Mouse (Mus musculus): ENCODE data around the gene Ggta1. TPM values are rescaled to one million over a fixed set of nuclear protein-coding genes. Genes with fewer than 3 reads are reported as not detected.

The Ggta1 gene
- 9.1 and 9.6 TPM in 2 replicates for polyA plus RNA-seq (2015; fragmentation: Nextera tagmentation; extraction: Ambion mirVana)

DNA sequence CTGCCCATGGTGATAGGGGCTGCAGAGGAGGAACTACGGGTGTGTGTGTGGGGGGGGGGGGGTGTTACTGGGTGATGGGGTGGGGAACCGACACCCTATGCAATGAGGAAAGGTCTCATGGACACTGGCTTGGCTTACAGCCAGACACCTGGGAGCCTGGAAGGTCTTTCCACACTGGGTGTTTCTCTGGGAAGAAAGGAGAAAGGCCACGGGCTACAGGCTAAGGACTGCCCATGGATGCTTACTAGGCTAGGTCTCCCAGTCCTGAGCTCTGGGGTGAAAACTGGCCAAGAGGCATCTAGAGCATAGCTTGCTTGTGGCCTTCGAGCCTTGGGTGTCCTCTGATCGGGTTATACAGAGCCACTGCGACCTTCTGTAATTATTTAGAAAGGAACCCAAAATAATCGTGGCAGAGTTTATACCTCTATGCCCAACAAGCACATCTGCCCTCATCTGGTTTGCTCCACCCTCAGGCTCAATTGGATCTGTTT lies at the start of gene Ggta1:
Ggta1 (minus strand) TSS at position 441 of the 491 bp plus-strand sequence.
- peak within 1 kb of the TSS; percentile 79 for H3K27ac ChIP-seq (ENCODE audit: low read length)
- WGBS (ENCODE audit: insufficient replicate concordance) = 10% methylated on average over 7 of the region's 7 CpGs
- peaks cover 3% of the 10 kb centered on the region; the same call in 1 of the 2 replicates for H3K36me3 ChIP-seq (ENCODE audit: control insufficient read depth, insufficient read depth)
- peaks cover 41% of the 10 kb centered on the region for H3K4me1 ChIP-seq (ENCODE audit: control insufficient read depth, low read depth, low read length)
- H3K9me3 ChIP-seq (replicated peaks; ENCODE audit: control insufficient read depth, low read length) = no peaks in the 10 kb centered on the region
- H3K27me3 ChIP-seq (ENCODE audit: control insufficient read depth, insufficient read depth, low read depth, low read length) = no peaks in the 10 kb centered on the region
- peak within 1 kb of the TSS; percentile 67 for H3K4me3 ChIP-seq (ENCODE audit: low read depth, low read length)
- no peak for ATAC-seq (ENCODE audit: low read depth)
- peak within 1 kb of the TSS; percentile 98 for H3K4me2 ChIP-seq (ENCODE audit: low read depth, low read length)
- H3K9ac ChIP-seq (ENCODE audit: low read depth, low read length) = peak within 1 kb of the TSS; percentile 80

DNA sequence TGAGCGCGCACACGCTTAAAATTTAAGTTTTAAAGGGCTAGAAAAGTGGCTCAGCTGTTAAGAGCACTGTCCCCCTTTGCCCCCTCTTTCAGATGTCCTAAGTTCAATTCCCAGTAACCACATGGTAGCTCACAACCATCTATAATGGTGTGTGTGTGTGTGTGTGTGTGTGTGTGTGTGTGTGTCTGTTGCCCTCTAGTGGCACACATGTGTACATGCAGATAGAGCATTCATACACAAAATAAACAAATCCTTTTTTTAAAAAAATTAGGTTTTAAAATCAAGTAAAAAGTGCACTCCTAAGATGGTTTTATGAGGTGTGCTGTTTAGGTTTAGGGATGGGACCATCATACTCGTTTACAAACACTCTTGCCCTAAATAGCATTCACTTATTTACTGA lies 49.2 kb upstream of the Ggta1 start:
- Histone ChIP-seq H3K4me1 (ENCODE audit: control insufficient read depth, low read depth, low read length) (peaks cover 19% of the 10 kb centered on the region), H3K4me2 (ENCODE audit: low read depth, low read length) (no peak overlapping the region), H3K4me3 (ENCODE audit: low read depth, low read length) (no peak overlapping the region), H3K9ac (ENCODE audit: low read depth, low read length) (no peak overlapping the region), H3K27ac (ENCODE audit: low read length) (no peak overlapping the region), H3K9me3 (replicated peaks; ENCODE audit: control insufficient read depth, low read length) (no peaks in the 10 kb centered on the region), H3K36me3 (ENCODE audit: control insufficient read depth, insufficient read depth) (no peaks in the 10 kb centered on the region), H3K27me3 (ENCODE audit: control insufficient read depth, insufficient read depth, low read depth, low read length) (no peaks in the 10 kb centered on the region)
- WGBS (ENCODE audit: insufficient replicate concordance) = 83% methylated on average over 4 of the region's 4 CpGs
- ATAC-seq (ENCODE audit: low read depth) = no peak

DNA sequence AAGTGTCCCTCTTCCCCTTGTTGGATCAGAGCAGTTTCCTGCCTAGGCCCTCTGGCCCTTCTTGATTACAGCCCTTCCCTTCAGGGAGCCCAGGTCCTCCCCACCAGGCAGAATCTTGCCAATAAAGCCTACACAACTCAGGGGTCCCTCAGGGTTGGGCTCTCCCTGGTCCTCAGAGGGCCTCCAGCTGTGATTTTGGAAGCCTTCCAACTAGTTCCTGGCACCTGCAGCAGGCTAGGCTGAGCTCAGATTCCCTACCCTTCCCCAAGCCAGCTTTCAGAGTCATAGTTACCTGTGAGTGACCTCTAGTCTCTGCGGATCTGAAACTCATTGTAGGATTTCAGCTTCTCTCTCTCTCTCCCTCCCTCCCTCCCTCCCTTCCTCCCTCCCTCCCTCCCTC lies 47.9 kb upstream of the Ggta1 start:
- ATAC-seq (ENCODE audit: low read depth) = no peak
- Histone ChIP-seq H3K4me2 (ENCODE audit: low read depth, low read length) (no peak overlapping the region), H3K27me3 (ENCODE audit: control insufficient read depth, insufficient read depth, low read depth, low read length) (no peaks in the 10 kb centered on the region), H3K9me3 (replicated peaks; ENCODE audit: control insufficient read depth, low read length) (no peaks in the 10 kb centered on the region), H3K4me3 (ENCODE audit: low read depth, low read length) (no peak overlapping the region), H3K36me3 (ENCODE audit: control insufficient read depth, insufficient read depth) (no peaks in the 10 kb centered on the region), H3K27ac (ENCODE audit: low read length) (no peak overlapping the region), H3K9ac (ENCODE audit: low read depth, low read length) (no peak overlapping the region), H3K4me1 (ENCODE audit: control insufficient read depth, low read depth, low read length) (peaks cover 32% of the 10 kb centered on the region)
- WGBS (ENCODE audit: insufficient replicate concordance) = 58% methylated on average over 1 of the region's 1 CpGs

DNA sequence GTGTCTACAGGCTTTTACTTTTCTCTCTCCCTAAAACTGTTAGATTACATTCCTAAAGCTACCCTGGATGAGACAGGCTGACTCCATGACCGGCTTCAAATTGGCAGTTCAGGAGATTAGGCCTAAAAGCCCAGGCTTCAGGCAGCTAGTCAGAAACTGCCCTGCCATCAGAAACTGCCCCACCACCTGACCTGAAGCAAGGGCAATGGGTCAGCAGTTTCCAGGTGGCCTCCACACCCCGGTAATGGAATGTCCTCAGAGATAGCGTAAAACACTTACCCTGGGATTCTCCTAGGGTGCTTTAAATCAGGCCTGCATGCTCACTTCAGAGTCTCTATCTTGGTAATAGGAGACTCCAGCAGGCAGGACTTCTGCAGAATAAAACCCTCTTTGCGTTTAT lies 46.9 kb upstream of the Ggta1 start:
- Histone ChIP-seq H3K4me2 (ENCODE audit: low read depth, low read length) (no peak overlapping the region), H3K4me3 (ENCODE audit: low read depth, low read length) (no peak overlapping the region), H3K27me3 (ENCODE audit: control insufficient read depth, insufficient read depth, low read depth, low read length) (no peaks in the 10 kb centered on the region), H3K36me3 (ENCODE audit: control insufficient read depth, insufficient read depth) (no peaks in the 10 kb centered on the region), H3K4me1 (ENCODE audit: control insufficient read depth, low read depth, low read length) (peaks cover 42% of the 10 kb centered on the region), H3K9ac (ENCODE audit: low read depth, low read length) (no peak overlapping the region), H3K27ac (ENCODE audit: low read length) (no peak overlapping the region), H3K9me3 (replicated peaks; ENCODE audit: control insufficient read depth, low read length) (no peaks in the 10 kb centered on the region)
- WGBS (ENCODE audit: insufficient replicate concordance) = 63% methylated on average over 4 of the region's 4 CpGs
- no peak for ATAC-seq (ENCODE audit: low read depth)

DNA sequence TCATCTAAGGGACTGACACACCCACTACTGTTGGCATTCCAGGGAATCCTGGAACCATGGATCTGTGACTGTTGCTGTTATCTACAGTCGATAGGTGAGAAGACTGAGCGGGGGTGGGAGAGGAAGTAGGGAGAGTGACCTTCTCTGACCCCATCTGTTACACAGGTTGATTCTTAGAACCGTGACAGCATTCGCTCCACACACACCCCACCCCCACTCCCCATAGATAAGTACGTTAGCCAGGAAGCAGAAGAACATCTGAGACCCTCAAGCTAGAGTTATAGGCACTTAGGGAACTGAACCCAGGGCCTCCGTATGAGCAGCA lies 46.3 kb upstream of the Ggta1 start:
- 15% methylated on average over 6 of the region's 6 CpGs for WGBS (ENCODE audit: insufficient replicate concordance)
- Histone ChIP-seq H3K9me3 (replicated peaks; ENCODE audit: control insufficient read depth, low read length) (no peaks in the 10 kb centered on the region), H3K27ac (ENCODE audit: low read length) (no peak overlapping the region), H3K27me3 (ENCODE audit: control insufficient read depth, insufficient read depth, low read depth, low read length) (no peaks in the 10 kb centered on the region), H3K36me3 (ENCODE audit: control insufficient read depth, insufficient read depth) (no peaks in the 10 kb centered on the region), H3K4me1 (ENCODE audit: control insufficient read depth, low read depth, low read length) (peaks cover 48% of the 10 kb centered on the region), H3K9ac (ENCODE audit: low read depth, low read length) (no peak overlapping the region), H3K4me2 (ENCODE audit: low read depth, low read length) (no peak overlapping the region), H3K4me3 (ENCODE audit: low read depth, low read length) (no peak overlapping the region)
- ATAC-seq (ENCODE audit: low read depth) = no peak

DNA sequence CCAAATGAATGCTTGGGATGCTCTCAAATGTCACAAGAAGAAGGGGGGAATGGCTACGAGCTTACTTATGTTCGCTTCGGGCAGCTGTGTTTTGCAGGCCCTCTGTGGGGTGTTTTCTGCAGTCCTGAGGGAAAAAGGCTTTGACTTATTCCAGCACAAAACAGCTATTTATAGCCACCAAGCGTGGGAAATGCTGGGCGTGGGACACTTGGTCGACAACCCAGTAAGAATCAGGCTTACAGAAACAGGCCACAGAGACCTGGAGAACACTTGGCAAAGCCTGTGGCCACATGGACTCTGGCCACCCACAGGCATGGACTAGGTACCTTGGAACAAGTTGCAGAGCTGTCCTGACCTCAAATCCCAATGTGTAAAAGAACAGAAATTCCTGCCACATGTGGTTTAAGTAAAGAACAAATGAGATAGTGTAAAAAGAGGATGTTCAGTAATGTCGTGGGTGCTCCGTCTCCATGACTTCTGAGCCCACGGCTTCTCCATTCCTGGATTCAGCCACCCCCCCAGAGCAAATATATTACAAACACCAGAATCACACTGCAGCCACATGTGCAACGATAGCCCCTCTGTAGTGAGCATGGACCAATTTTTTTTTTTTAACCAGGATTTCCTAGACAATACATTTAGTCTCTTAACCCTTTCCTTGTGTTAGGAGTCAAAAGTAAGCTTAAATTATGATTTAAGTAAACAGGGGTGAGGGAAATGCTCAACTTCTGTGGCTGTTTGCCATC lies 45.7 kb upstream of the Ggta1 start:
- Histone ChIP-seq H3K9ac (ENCODE audit: low read depth, low read length) (no peak overlapping the region), H3K27ac (ENCODE audit: low read length) (peak overlapping the region; percentile 39; the same call in 1 of the 2 replicates), H3K36me3 (ENCODE audit: control insufficient read depth, insufficient read depth) (no peaks in the 10 kb centered on the region), H3K4me1 (ENCODE audit: control insufficient read depth, low read depth, low read length) (peaks cover 53% of the 10 kb centered on the region), H3K4me3 (ENCODE audit: low read depth, low read length) (no peak overlapping the region), H3K9me3 (replicated peaks; ENCODE audit: control insufficient read depth, low read length) (no peaks in the 10 kb centered on the region), H3K27me3 (ENCODE audit: control insufficient read depth, insufficient read depth, low read depth, low read length) (no peaks in the 10 kb centered on the region), H3K4me2 (ENCODE audit: low read depth, low read length) (no peak overlapping the region)
- WGBS (ENCODE audit: insufficient replicate concordance) = 46% methylated on average over 10 of the region's 10 CpGs
- ATAC-seq (ENCODE audit: low read depth) = no peak

DNA sequence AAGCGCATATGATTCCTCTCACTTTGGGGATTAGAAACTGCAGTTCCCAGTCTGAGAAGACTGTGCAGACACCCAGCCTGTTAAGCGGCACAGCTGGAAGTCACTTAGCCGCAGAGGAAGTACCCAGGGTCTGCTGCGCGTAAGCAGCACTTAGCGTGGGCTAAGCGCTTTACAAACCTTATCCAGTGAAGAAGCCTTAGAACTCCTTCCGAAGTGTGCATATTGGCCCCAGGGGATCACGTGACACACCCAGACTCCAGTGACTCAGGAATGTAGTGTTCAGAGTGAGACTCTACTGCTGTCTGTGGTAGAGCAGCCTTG lies 44.1 kb upstream of the Ggta1 start:
- H3K4me1 ChIP-seq (ENCODE audit: control insufficient read depth, low read depth, low read length) = peaks cover 68% of the 10 kb centered on the region

DNA sequence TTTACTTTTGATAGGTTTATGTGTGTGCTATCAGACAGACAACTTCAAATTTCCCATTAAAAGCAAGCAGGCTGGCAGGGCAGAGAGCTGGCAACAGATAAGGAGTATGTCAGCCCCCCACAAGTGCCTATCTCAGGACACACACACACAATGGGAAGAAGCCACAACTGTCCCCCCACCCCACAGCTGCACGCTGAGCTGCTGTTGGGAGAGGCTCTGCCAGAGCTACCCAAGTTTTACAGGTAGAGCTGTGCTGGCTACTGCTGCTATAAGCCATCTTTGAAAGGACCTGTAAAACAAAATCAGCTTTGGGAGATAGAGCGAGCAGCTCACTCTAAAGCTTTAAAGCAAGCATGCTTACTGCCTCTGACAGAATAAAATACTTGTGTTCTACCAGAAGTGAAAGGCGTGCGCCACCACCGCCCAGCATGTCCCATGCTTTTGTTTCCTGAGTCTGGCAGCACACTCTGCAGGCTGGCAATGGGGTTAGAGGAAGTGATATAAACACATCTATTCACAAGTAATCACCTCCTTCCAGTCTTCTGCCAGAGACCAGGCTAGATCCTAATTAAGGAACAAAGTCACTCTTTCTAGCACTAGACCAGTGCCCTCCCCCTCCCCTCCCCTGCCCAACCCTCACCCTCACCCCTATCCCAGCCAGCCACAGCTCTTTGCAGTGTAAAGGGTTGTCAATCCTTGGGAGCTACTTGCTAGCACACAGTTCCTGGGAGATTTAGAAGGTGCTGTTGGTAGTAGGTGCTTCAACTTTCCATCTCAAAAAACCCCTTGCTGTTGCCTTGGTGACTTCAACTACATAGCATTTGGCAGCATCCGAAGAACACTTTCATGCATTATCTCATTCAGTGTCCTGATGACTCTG lies 43.5 kb upstream of the Ggta1 start:
- peak overlapping the region; percentile 89 for H3K27ac ChIP-seq (ENCODE audit: low read length)
- H3K36me3 ChIP-seq (ENCODE audit: control insufficient read depth, insufficient read depth) = no peaks in the 10 kb centered on the region
- peak; percentile 83 for ATAC-seq (ENCODE audit: low read depth)
- WGBS (ENCODE audit: insufficient replicate concordance) = 18% methylated on average over 6 of the region's 6 CpGs
- no peaks in the 10 kb centered on the region for H3K27me3 ChIP-seq (ENCODE audit: control insufficient read depth, insufficient read depth, low read depth, low read length)
- no peaks in the 10 kb centered on the region for H3K9me3 ChIP-seq (replicated peaks; ENCODE audit: control insufficient read depth, low read length)
- H3K9ac ChIP-seq (ENCODE audit: low read depth, low read length) = peak overlapping the region; percentile 61
- H3K4me1 ChIP-seq (ENCODE audit: control insufficient read depth, low read depth, low read length) = peaks cover 74% of the 10 kb centered on the region
- H3K4me3 ChIP-seq (ENCODE audit: low read depth, low read length) = peak overlapping the region; percentile 32
- H3K4me2 ChIP-seq (ENCODE audit: low read depth, low read length) = peak overlapping the region; percentile 61

More for the DNA sequence above, 44.1 kb upstream of the Ggta1 start:
- H3K9me3 ChIP-seq (replicated peaks; ENCODE audit: control insufficient read depth, low read length) = no peaks in the 10 kb centered on the region
- peak overlapping the region; percentile 61 for H3K4me2 ChIP-seq (ENCODE audit: low read depth, low read length)
- no peaks in the 10 kb centered on the region for H3K36me3 ChIP-seq (ENCODE audit: control insufficient read depth, insufficient read depth)
- ATAC-seq (ENCODE audit: low read depth) = peak; percentile 37
- peak overlapping the region; percentile 89 for H3K27ac ChIP-seq (ENCODE audit: low read length)
- H3K9ac ChIP-seq (ENCODE audit: low read depth, low read length) = peak overlapping the region; percentile 61
- 7% methylated on average over 9 of the region's 9 CpGs for WGBS (ENCODE audit: insufficient replicate concordance)
- peak overlapping the region; percentile 32 for H3K4me3 ChIP-seq (ENCODE audit: low read depth, low read length)
- no peaks in the 10 kb centered on the region for H3K27me3 ChIP-seq (ENCODE audit: control insufficient read depth, insufficient read depth, low read depth, low read length)

Data from liver, embryonic 16.5 days (tissue).